Mouse (Mus musculus): Measurements from ENCODE around the gene Slc17a7.
"Not testable (repeated sequence)": the region's sequence is repeated elsewhere in the genome, so short reads cannot be mapped to it uniquely, and the experiment has no call there.

Gene Slc17a7

DNA sequence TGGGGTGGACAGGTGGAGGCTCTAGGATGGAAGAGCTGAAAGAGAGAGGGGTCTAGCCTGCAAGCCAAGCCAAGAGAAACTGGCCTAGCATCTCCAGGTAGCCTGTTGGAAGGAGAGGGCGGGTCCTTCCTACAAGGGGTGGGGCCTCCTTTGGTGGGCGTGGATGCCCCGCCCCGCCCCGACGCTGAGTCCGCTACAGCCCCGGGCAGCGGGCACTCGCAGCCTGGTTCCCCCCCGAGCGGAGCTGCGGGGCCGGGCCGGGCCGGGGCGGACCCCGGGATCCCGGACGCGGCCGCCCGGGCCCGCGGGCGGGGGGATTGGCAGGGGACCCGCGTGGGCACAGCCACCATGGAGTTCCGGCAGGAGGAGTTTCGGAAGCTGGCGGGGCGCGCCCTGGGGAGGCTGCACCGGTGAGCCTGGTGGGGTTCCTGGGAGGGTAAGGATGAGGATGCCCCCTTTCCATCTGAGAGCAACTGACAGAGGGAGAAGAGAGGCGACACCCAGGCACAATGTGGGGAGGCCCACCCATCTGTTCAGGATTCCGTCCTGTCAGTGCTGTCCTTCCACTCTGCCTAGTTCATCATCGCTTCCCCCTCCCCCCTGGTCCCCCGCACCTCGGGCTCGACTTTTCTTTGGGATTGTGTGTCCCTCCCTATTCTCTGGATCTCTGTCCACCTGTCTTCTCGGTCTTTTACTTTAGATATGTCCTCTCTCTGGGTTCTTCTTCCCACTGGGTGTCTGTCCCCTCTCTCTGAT is at the start of gene Slc17a7:
Slc17a7 (plus strand) TSS at position 215 of the 756 bp plus-strand sequence.
- in situ Hi-C loops (cut with MseI, MboI), result loop anchor here in 1 of 2 experiments (5.0 kb wide), 1 partner anchor 38 kb away; the partner anchor contains the start of gene Ccdc155

DNA sequence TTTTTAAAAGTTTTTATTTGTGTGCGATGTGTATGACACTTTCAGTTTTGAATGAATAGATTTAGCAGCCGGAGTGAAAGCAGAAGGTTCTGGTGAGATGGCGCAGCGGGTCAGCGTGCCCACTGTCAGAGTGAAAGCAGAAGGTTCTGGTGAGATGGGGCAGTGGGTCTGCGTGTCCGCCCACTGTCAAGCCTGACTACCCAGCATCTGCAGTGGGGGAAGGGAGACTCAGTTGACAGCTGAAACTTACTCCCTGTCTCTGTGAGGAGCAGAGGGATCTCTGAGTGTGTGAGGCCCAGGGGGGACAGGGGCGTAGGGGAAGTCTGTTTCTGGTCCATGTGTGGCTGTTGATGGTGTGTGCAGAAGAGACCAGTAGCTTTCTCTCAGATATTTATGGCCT is 46.2 kb upstream of the Slc17a7 start:
- in situ Hi-C loops (cut with MseI, MboI), result no loop called here

DNA sequence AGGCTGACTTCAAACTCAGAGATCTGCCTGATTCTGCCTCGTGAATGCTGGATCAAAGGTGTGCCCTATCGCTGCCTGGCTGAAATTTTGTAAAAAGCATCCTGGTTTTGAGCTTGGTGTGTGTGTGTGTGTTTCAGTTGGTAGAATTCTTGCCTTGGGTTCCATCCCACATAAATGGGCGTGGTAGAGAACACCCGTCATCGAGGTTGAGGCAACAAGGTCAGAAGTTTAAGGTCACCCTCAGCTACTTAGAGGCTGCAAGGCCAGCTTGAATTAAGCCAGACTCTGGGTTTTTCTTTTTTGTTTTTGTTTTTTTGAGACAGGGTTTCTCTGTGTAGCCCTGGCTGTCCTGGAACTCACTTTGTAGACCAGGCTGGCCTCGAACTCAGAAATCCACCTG is 45.4 kb upstream of the Slc17a7 start:
- in situ Hi-C loops (cut with MseI, MboI), result no loop called here

DNA sequence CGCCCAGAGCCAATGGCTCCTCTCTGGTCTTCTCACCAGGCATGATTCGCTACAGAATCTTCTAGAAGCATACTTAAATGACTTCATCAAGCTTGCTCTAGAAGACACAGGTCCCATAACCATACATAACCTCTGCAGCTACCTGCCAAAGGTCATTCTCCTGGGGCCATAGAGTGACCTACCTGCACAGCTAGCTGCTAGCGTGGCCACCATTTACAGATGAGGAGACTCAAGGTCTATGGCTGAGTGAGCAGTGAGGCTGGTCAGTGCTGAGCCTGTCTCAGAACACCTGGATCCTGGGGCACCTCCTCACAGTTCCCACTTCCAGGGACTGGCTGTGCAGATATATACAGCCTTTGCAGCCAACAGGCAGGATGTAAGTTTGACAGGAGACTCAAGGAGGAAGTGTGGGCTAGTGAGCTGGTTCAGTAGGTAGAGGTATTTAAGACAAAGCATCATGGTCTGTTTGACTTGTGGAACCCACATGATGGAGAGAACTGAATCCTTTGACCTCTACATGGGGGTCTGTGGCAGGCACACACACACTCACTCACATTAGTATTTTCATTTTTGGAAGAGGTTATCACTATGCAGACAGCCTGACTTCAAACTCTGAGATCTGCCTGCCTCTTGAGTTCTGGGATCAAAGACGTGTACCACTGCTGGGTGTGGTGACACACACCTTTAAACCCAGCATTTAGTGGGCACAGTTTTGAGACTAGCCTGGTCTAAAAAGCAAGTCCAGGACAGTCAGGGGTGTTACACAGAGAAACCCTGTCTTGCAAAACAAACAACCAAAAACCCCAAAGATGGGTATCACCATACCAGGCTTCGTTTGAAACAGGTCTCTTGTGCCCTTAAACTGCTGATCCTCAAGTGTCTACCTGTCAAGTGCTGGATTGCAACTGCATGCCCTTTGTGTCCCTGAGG is 43.7 kb upstream of the Slc17a7 start:
- in situ Hi-C loops (cut with MseI, MboI), result no loop called here

DNA sequence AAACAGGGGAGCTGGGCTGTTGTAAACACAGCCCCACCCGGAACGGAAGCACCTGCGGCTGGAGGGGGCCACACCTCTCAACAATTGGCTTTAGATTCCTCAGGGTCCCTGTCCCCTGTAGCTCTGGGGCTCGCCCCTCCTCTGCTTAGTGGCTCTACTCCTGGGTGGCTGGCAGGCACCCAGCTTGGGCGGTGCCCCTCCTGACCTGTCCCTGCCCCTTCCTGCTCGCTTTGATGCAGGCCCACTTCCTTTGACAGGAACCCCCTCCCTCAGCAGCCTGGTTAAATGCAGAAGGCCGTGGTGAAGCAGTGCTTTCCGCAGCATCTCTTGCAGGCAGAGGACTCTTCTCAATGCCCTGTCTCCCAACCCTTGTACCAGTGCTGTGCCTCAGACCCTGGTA is 42.3 kb upstream of the Slc17a7 start:
- in situ Hi-C loops (cut with MseI, MboI), result no loop called here

DNA sequence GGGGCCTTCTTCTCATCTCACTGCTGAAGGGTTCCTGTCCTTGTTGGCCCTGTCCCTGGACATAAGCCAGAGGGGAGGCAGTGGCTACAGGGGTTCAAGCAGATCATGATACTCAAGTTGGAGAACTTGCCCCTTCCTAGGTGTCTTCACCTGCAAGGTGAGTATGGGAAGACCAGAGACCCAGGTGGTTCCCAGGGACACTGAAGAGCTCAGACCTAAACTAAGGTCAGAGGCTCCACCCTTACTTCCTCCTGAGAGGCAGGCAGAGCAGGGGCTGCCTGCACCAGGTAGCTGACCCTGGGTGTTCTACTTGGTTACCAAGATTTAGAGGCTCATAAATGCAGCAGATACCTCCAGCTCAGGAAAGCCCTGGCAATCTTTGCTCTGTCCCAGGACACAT is 41.8 kb upstream of the Slc17a7 start:
- in situ Hi-C loops (cut with MseI, MboI), result no loop called here

DNA sequence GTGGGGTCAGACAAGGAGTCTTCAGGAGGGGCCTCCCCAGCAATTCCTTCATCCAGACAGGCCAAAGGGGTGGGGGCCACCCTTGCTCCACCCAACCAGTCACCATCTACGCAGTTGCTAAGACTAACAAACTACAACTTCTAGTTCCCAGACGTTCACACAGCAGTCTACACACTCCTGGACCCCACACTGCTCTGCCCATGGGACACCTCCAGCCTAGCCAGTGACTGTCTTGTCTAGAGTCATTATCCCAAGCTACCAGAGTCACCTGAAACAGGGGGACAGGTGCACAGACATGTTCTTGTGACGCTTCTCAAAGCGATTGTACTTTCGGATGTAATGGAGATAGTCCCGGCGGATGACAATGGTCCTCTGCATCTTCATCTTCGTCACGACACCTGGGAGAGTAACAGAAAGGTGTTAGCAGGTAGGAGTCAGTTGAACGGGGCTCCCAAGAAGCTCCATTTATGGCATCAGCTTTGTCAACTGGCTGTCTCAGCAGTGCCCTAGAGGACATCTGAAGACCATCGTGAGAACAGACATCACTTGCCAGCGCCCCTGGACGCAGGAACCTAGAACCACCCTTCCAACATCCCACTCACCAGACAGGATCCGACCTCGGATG is 41.1 kb upstream of the Slc17a7 start:
- in situ Hi-C loops (cut with MseI, MboI), result no loop called here

DNA sequence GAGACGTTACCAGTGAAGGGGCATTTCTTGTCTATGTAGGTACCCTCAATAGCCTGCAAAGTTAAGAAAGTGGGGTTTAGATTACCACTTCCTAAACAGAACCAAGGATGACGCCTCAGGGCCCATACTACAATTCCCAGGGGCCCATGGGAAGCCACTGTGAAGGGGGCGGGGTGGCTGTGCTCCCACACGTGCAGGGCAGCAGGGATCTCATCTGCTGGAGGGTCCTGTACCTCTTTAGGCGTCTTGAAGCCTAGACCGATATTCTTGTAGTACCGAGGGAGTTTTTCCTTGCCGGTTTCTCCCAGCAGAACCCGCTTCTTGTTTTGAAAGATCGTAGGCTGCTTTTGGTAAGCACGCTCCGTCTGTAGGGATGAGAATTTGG is 40.6 kb upstream of the Slc17a7 start:
- in situ Hi-C loops (cut with MseI, MboI), result no loop called here

DNA sequence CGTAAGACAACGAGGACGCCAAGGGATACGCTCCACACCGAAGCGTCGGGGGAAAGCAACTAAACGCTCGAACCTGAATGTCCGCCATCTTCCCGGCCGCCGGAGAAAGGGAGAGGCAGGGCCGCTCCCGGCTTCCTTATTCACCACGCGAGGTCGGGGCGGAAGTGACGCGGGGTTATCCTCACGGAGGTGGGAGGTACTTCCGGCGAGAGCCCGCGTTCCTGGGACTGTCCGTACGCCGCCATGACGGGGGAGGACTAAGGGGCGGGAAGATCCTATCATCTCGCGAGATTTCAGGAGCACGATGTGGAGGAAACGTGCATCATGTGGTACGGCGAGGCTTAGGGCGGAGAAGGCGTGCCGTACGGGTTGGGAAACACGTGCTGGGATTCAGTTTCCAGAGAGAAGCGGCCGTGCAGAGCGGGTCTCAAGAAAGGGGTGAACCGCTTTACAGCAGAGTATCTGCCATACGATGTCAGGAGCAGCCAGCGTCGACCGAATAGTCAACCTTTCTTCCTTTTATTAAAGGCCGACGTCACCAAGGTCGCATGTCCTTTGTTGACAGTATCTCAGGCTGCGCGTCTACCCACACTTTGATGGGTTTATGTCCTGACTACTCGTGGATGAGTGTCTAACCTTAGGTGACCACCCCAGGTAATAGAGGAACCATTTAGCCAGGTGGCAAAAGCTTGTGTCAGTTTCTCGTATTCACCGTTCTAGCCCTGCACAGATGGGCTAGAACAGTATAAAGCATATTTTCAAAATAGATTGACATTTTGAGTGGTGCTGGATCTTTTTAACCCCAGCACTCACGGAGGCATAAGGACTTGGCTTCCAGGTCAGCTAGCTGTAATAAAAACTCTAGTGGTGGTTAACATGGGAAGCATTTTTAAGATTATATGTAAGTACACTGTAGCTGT is 39.3 kb upstream of the Slc17a7 start, which contains the start of gene Rps11:
Rps11 (minus strand) TSS at position 216 of the 920 bp plus-strand sequence.
- in situ Hi-C loops (cut with MseI, MboI), result no loop called here

DNA sequence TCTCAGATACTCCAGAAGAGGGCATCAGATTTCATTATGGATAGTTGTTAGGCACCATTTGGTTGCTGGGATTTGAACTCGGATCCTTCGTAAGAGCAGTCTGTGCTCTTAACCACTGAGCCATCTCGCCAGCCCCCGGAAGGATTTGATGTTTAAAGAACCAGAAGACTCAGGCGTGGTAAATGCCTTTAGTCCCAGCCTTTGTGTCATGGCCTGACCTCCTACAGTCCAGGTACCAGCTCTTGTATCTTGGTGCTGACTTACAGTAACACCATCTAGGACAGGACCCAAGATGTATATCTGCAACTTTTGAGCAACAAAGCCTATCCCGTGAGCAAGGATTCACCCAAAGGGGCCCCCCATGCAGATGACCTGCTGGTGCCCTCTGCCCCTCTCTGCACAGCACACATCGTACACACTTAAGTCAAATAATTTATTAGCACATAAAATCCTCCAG is 38.6 kb upstream of the Slc17a7 start:
- in situ Hi-C loops (cut with MseI, MboI), result no loop called here

DNA sequence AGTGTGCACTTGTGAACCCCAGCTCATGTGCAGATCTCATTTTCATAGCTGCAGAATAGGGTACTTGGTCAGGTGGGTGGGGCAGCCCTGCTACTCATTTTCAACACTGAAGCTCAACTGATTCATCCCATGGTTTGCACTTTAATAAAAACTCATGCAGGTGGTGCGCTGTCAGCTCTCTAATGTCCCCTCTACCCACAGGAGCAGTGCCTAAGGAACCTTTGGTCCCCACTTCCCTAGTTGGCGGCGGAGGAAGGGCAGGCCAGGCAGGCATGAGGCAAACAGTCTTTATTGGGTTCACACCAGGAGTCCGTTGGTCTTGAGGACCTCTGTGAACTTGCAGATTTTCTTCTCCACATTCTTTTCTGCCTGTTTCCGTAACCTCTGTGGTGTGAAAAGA is 38.1 kb upstream of the Slc17a7 start:
- in situ Hi-C loops (cut with MseI, MboI), result not testable (repeated sequence)

DNA sequence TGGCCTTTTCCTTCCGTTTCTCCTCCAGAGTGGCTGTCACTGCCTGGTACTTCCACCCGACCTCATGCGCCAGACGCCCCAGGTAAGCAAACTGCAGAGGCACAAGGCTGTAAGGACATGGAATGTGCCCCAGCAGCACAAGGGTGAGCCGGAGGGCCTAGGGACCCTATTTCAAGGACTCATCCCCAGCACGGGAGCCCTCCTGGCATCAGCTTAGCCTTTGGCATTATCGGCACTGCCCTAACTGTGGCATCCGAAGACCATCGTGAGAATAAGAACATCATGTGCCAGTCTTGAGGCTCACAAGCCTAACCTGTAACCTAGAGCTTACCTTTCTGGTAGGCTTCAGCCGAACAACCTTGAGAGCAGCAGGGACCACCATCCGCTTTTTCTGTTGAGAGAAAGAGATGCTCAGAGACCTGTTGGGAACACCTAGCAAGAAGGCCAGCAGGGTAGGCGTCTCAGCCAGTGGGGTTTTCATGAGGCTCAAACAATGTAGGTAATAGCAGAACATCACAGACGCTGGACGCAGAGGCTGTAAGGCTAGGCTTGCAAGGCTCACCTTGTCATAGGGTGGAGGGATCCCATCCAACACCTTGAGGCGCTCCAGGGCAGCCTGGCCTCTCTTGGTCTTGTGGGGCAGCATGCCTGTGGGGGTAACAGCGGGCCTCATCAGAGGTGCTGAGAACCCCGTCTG is 37.5 kb upstream of the Slc17a7 start:
- in situ Hi-C loops (cut with MseI, MboI), result no loop called here

DNA sequence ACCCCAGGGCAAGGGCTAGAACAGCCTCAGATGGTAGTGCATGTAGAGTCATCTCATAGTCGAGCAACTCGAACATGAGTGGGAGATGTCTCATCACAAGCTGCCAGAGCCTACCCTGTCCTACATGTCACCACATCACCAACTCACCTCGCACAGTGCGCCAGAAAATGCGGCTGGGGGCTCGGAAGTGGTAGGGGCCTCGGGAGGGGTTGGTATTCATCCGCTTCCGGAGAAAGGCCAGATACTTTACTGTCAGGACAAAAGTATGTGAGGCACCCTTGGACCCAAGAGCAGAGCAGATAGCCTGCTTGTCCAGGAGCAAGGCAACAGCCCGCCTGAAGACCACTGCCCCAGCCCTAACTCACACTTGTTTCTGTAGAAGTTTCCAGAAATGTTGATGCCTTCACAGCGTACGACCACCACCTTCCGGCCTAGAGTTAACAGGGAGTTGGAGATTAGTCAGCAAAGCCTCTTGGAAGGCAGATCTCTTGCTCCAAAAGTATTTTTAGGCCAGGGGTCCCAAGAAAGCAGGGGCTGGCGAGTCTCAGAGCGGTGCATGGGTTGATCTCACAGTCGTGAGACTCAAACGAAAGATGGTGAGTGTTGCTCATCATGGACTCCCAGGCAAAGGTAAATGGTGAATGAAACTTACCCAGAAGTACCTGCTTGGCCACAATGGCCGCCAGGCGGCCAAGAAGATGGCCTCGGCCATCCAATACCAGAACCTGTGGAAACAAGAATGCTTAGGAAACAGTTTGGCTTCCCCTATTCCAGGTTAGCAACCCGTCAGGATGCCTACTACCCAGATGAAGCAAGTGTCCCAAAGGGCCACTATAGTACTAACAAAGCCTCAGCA is 36.7 kb upstream of the Slc17a7 start:
- in situ Hi-C loops (cut with MseI, MboI), result no loop called here

DNA sequence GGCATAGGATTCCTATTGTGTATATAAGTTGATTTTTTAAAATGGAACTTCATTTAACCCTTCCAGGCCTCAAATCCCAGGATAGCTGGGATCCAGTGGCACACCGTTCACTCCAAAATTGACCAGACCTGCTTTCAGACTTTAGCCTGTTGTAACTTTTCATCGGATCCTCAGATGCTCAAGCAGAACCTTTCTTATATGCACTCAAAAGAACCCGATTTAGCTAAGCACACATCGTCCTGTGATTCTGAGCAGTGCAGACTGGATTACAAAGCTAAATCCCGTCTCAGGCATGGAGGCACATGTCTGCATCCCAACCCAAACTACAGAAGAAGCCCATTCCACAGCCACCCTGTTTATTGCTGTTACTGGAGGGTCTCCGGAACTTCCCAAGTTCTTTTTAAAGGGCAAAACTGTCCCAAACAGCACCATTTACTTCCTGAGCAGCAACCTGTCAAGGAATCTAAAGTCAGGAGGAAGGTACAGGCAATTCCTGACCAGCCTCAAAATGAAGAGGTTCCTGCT is 36.0 kb upstream of the Slc17a7 start:
- in situ Hi-C loops (cut with MseI, MboI), result no loop called here

DNA sequence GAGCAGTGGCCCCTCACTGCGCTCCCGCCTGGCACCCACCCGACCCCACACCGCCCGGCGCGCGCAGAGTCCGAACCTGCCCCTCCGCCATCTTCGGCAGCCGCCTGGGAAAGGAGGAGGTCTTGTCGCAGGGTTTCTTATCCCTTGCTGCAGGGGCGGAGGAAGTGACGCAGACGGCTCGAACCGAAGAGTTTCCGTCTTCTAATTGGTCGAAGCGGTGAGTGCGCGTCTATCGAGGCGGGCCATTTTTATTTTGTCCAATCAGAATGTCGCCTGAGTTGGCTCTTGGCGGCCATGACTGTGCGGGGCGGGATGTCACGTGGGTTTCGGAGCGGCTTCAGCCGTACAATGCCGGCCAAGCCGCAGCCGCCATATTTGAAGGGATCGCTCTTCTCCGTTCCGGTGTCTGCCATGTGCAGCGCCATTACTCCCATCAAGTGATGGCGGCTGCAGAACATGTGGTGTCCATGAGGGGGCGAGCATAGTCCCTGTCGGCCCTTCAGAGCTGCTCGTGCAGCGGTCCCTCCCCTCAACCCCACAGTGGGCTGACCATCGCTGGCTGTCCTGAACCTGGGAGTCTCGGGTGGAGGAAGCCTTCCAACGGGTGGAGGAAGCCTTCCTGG is 35.0 kb upstream of the Slc17a7 start, which contains the start of gene Rpl13a:
Rpl13a (minus strand) TSS at position 138 of the 623 bp plus-strand sequence.
- in situ Hi-C loops (cut with MseI, MboI), result no loop called here

DNA sequence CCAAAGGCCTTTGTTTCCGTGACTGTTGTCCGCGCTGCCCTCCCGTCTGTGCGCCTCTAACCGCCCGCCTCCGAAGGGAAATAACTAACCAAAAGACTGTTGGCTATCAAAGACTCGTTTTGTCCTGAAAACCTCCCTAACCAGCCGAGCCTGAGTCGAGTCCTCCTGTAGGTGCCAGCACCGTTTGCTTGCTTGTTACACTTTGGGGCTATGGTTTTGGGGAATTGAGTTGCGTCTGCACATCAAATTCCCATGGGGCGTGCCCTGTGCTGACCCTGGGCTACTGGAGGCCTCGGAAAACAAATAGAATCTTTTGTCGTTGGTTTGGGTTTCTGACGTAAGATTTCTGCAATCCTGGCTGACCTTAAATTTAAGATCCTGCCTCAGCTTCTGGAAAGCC is 34.4 kb upstream of the Slc17a7 start:
- in situ Hi-C loops (cut with MseI, MboI), result no loop called here

DNA sequence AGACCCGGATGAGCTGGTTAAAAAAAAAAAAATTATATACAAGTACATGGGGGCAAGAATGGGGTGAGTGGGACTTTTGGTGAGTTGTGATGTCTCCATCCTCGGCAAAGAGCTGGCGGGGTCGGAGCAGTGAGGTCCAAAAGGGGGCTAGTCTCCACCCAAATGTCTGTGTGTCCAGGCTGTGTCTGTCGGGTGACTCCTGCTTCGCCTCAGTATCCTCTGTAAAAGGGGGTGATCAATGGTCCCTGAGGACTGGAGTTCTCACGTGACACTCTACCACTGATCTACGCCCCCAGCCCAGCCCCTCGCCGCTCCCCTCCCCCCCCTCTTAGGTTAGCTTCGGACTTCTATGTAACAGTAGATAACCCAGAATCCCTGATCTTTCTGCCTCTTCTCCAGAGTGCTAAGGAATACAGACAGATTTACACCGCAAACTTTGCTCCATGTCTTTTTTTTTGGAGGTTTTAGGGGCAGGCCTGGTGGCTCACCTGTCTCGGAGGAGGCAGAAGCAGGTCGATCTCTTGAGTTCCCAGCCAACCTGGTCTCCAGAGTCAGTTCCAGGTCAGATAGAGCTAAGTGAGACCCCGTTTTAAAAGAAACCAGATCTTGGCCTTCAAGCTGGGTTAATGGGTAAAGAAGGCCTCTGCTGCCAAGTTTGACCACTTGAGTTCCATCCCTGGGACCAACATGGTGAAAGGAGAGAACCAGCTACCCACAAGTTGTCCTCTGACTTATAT is 33.8 kb upstream of the Slc17a7 start:
- in situ Hi-C loops (cut with MseI, MboI), result no loop called here

DNA sequence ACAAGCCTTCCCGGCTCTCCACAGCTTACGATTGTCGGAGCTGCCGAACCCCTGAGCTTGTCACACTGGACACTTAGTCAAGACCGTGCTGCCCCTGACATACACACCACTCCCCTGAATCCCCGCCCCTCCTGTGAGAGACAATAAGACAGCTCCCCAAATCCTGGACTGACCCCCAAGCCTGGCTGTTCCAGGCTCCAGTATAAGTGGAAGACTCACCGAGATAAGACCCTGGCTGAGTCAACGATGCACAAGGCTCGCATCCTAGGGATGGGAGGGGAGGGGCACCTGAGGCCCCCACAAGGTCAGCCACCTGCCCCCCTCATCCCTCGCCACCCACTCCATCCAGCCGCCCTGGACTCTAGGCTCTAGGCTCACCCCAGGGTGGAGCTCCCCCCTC is 31.9 kb upstream of the Slc17a7 start:
- in situ Hi-C loops (cut with MseI, MboI), result no loop called here

All from mouse trophoblast stem cell (cell line).